Mouse (Mus musculus): ENCODE data around the gene Gm20388.
A peak's percentile ranks its signal among the peaks of the same experiment; 100 is the strongest.

Gm20388 gene

GRCm38 (mm10) chr8:119960531-119961104 is 50.0 kb downstream of the Gm20388 start:
- peak; percentile 72 for DNase-seq (ENCODE audit: low spot score)

GRCm38 (mm10) chr8:119964859-119965258 is 54.2 kb downstream of the Gm20388 start:
- DNase-seq (ENCODE audit: low spot score), result no peak

- DNase-seq (ENCODE audit: low spot score), result no peak
Observed at GRCm38 (mm10) chr8:119967435-119967834, 56.8 kb downstream of the Gm20388 start.

GRCm38 (mm10) chr8:119970169-119970568 is 59.5 kb downstream of the Gm20388 start:
- DNase-seq (ENCODE audit: low spot score), result no peak

- DNase-seq (ENCODE audit: low spot score), result no peak
Observed at GRCm38 (mm10) chr8:119972558-119972957, 61.9 kb downstream of the Gm20388 start.

GRCm38 (mm10) chr8:119978770-119979381 is 68.2 kb downstream of the Gm20388 start:
- peak; percentile 15 for DNase-seq (ENCODE audit: low spot score)

- DNase-seq (ENCODE audit: low spot score), result no peak
Observed at GRCm38 (mm10) chr8:119981253-119981652, 70.6 kb downstream of the Gm20388 start.

GRCm38 (mm10) chr8:119984085-119984484 is 73.4 kb downstream of the Gm20388 start:
- no peak for DNase-seq (ENCODE audit: low spot score)

GRCm38 (mm10) chr8:119986174-119986573 is 75.5 kb downstream of the Gm20388 start:
- no peak for DNase-seq (ENCODE audit: low spot score)

GRCm38 (mm10) chr8:119988087-119988486 is 77.4 kb downstream of the Gm20388 start:
- DNase-seq (ENCODE audit: low spot score), result no peak

- DNase-seq (ENCODE audit: low spot score), result no peak
Observed at GRCm38 (mm10) chr8:119992249-119992648, 81.6 kb downstream of the Gm20388 start, which contains the start of gene Crispld2. Crispld2 (plus strand) TSS chr8:119992438.

- no peak for DNase-seq (ENCODE audit: low spot score)
Observed at GRCm38 (mm10) chr8:119994114-119994513, 83.5 kb downstream of the Gm20388 start.

GRCm38 (mm10) chr8:119994556-119994955 is 83.9 kb downstream of the Gm20388 start:
- DNase-seq (ENCODE audit: low spot score), result no peak

- no peak for DNase-seq (ENCODE audit: low spot score)
Observed at GRCm38 (mm10) chr8:119997266-119997665, 86.6 kb downstream of the Gm20388 start.

- DNase-seq (ENCODE audit: low spot score), result peak; percentile 53
Observed at GRCm38 (mm10) chr8:120000461-120000860, 89.8 kb downstream of the Gm20388 start.

GRCm38 (mm10) chr8:120001712-120002111 is 91.1 kb downstream of the Gm20388 start:
- no peak for DNase-seq (ENCODE audit: low spot score)

GRCm38 (mm10) chr8:120002348-120002747 is 91.7 kb downstream of the Gm20388 start:
- DNase-seq (ENCODE audit: low spot score), result no peak

GRCm38 (mm10) chr8:120004154-120004702 is 93.6 kb downstream of the Gm20388 start:
- DNase-seq (ENCODE audit: low spot score), result peak; percentile 86

GRCm38 (mm10) chr8:120004705-120005381 is 94.2 kb downstream of the Gm20388 start:
- DNase-seq (ENCODE audit: low spot score), result no peak

- DNase-seq (ENCODE audit: low spot score), result no peak
Observed at GRCm38 (mm10) chr8:120006645-120007160, 96.1 kb downstream of the Gm20388 start.

- no peak for DNase-seq (ENCODE audit: low spot score)
Observed at GRCm38 (mm10) chr8:120007178-120007577, 96.5 kb downstream of the Gm20388 start.

GRCm38 (mm10) chr8:120009284-120009683 is 98.6 kb downstream of the Gm20388 start:
- DNase-seq (ENCODE audit: low spot score), result no peak

GRCm38 (mm10) chr8:120012491-120012890 is 101.8 kb downstream of the Gm20388 start:
- no peak for DNase-seq (ENCODE audit: low spot score)

Measured in adipocyte (in vitro differentiated cells).